Mouse (Mus musculus) thymus, postnatal 36 days (tissue): ENCODE data around the gene Nufip1.
"Not testable (repeated sequence)": the region's sequence is repeated elsewhere in the genome, so short reads cannot be mapped to it uniquely, and the experiment has no call there.

Experiments used
- DNase-seq, 2 experiments: peaks; one replicate each; pipeline ENCODE4 v3.0.0; 2022; ENCODE audit warnings: mixed read lengths in 2 of 2

The Nufip1 gene

GRCm38 (mm10) chr14:76145868-76146267 is 35.2 kb downstream of the Nufip1 start:
- DNase-seq = no peak

- DNase-seq = no peak
These were observed 36.4 kb downstream of the Nufip1 start for GRCm38 (mm10) chr14:76147061-76147460.

- no peak for DNase-seq
These were observed 37.6 kb downstream of the Nufip1 start for GRCm38 (mm10) chr14:76148294-76148693.

- DNase-seq = no peak
These were observed 39.0 kb downstream of the Nufip1 start for GRCm38 (mm10) chr14:76149531-76150179.

DNA sequence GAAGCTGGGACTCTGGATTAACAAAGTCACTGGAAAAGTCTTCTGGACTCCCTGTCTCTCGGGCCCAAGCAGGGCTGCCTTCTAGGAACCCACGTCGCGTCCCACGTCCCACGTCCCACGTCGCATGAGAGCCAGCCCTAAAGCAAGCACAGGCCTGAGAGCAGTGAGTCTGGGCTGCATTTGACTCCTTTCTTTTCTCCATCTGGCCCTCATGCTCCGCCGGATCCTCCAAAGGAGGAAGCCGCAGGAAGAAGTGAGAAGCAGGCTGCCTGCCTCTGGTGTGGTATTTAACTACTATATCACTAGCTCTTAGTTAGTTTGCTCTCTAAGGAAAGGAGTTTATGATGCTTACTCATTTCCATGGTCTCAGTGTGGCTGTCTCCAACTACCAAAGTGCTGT is 39.8 kb downstream of the Nufip1 start:
- no peak for DNase-seq

GRCm38 (mm10) chr14:76151011-76151410 is 40.3 kb downstream of the Nufip1 start:
- no peak for DNase-seq

GRCm38 (mm10) chr14:76151820-76152161 is 41.1 kb downstream of the Nufip1 start:
- no peak for DNase-seq

- peak; percentile 88 to 90 for DNase-seq
These were observed 41.7 kb downstream of the Nufip1 start for GRCm38 (mm10) chr14:76152162-76153002.

GRCm38 (mm10) chr14:76153003-76153675 is 42.4 kb downstream of the Nufip1 start:
- peak; percentile 14 to 33 for DNase-seq

DNA sequence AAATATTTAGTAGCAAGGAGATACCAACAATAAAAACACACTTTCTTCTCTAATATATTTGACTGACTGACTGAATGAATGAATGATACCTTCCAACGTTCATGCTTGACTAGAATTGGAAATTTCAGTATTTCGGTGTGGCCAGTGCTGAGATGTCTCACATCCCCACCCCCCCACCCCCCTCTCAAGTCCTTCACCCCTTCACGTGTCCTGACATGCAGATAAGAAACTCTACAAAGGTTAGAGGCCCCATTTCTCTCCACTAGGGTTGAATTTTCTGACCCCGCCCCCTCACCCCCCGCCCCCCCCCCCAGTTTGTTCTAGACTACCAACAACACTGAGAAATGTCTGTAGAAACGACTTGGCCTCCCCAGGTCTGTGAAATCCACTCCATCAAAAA is 43.1 kb downstream of the Nufip1 start:
- no peak for DNase-seq

DNA sequence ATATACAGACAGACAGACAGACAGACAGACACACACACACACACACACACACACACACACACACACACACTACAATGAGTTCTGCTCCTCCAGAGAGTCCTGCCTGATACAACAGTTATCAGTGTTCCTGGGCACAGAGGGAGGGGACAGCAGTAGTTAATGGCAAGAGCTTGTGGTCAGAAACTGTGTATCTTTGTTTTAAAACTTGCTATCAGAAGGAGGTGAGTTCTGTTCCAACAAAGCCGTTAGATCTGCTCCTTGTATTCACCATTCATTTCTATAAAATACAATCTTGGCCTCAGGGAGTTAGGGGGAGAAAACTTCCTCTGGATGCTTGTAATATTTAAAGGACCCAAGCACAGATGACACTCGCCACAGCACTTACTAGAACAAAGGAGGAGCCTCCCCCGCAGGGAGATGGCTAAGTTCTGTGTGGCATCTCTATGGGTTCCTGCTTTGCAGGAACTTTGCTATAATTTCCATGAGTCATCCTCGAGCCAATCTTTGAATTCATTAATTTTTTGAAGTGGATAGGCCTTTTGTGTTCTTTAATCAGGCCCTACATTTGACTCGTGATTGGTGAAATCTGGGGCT is 47.6 kb downstream of the Nufip1 start:
- no peak for DNase-seq

DNA sequence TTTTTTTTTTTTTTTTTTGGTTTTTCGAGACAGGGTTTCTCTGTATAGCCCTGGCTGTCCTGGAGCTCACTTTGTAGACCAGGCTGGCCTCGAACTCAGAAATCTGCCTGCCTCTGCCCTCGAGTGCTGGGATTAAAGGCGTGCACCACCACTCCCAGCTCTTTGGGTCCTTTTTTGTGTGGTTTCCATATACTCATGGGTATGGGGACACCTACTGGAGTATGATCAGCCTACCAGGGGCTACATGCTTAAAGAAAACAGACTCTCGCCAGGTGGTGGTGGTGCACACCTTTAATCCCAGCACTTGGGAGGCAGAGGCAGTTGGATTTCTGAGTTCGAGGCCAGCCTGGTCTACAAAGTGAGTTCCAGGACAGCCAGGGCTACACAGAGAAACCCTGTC is 49.9 kb downstream of the Nufip1 start:
- not testable (repeated sequence) for DNase-seq

DNA sequence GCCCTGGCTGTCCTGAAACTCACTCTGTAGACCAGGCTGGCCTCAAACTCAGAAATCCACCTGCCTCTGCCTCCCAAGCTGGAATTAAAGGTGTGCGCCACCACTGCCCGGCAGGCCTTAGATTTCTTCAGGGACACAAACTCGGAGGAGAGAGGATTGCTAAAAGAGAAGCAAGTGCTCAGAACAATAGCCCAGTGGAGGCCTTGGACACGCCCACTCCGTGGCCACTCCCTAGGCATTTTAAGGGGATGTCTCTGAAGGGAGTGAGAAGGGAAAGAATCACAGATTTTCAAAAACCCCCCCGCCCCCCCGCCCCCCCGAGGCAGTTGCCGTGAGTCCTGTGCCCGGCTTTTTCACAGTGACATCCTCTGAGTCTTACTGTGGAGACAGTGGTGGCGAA is 53.5 kb downstream of the Nufip1 start:
- DNase-seq = no peak

DNA sequence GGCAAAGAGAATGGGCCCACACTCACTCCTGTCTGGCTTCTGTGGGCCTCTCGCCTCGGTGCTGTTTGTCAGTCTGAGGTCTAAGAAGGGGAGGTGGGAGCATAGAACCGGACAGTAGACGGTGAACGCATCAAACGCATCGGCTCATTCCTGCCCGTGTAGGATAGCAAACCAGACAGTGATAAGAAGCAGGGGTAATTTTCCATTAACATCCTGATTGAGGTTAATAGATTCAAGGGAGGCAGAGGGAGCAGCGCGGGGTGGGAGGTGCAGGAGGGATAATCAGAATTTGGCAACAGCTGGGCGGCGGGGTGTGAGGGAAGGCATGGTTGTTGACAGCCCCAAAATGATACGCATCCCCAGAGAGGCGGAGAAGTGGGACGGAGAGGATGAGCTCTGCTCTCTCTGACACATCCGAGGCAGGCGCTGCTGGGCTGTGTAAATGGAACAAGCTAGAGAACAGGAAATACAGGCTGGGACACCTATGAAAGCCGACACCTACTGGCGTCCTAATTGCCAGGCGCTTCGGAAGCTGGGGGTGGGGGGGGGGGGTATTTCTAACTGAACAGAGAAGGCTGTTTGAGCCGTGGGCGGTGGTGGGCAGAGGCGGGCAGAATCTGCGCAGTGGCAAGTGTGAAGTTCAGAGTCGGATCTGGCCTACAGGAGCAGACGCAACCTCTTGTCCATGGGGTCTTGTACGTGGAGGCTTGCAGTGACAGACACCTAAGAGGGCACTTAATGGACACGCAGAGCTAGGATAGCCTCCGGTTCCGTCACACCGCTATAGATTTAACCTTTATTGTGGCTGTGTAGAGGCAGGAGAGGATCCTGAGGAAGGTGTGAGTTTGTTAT is 54.4 kb downstream of the Nufip1 start:
- DNase-seq = no peak

DNA sequence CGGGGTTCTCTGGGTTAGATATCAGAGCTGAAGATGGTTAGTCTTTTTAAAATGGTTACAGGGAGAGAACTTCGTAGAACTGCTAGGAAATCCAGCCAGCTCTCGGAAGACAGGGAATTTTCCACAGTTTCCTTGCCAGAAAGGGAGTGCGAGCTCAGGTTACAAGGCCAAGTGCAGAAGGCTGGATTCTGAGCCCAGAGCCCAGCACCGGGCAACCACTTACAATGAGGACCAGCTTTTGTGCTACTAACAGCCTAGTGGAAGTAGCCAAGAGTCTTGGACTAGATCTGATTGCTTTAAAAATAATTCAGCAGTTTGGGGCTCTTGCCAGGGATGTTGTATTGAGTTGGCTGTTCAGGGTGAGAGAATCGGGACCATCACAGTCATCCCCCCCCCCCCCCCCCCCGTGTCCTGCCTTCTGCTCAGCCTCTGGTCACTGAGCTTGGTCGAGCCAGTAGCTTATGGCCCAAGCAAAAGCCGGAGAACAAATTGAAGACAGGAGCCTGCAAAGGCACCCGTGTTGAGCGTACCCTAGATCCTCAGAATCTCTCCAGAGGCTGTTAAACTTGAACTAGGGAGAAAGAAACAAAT is 59.3 kb downstream of the Nufip1 start:
- no peak for DNase-seq

DNA sequence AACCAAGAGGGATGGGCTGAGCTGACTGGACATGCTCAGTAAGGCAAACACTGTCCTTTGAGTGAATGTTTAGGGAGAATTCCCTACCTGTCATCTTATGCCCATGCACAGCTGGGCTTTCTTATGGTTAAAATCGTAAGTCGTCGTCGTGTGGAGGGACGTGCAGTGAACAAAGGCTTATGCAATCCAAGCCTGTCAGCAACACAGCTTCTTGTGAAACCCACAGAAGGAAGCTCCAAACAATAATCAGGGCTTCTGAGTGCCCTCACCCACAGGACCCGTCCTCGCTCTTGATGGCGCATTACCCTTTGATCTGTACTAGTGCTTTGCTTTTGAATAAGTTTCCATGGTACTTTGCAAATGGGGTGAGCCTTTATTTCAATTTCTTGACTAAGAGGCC is 60.6 kb downstream of the Nufip1 start:
- no peak for DNase-seq

- DNase-seq = no peak
These were observed 63.6 kb downstream of the Nufip1 start for GRCm38 (mm10) chr14:76174328-76174727.

DNA sequence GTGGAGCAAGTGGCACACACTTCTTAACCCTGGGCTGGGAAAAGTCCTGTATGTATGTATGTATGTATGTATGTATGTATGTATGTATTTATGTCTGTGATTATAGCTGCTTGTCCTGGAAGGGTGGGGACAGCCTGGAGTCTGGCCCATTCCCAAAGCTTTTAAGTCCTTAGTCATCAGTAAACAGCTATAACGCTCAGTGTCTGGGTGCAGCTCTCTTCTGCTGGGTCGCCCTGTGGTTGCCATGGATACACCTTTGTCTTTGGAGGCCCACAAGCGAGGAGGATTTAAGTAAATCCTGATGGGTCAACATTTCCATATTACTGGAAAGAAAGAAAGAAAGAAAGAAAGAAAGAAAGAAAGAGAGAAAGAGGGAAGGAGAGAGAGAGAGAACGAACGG is 65.1 kb downstream of the Nufip1 start:
- DNase-seq = no peak

DNA sequence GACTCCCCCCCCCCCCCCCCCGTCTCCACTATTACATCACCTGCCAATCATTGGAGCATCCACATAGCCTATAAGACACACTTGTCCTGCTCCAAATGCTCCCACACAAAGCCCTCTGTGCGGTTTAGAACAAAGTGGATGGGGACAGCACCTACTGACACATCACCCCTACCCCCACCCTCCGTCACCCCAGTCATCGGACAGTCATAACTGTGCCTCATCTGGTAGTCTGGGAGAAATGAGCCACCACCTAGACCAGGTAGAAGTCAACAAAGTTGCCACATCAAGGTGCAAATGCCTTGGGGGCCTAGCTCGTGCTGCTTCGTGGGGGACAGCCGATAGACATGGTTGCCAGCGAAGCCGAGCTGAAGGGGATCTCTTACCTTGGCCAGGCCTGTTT is 66.5 kb downstream of the Nufip1 start:
- DNase-seq = no peak

DNA sequence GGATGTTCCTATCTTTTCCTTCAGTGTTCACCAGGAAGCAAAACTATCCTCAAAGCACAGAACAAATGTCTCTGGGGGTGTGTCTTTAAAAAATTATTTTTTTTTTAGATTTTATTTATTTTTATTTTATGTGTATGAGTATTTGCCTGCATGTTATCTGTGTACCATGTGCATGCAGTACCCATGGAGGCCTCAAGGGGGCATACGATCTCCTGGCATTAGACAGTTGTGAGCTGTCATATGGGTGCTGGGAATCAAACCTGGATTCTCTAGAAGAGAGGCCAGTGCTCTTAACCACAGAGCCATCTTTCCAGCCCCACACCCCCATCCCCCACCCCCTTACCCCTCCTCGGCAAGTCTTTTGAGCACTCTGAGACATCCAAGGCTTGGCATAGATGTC is 67.8 kb downstream of the Nufip1 start:
- peak in 1 of 2 experiments; percentile 26 for DNase-seq

- no peak for DNase-seq
These were observed 68.7 kb downstream of the Nufip1 start for GRCm38 (mm10) chr14:76179343-76179742.

GRCm38 (mm10) chr14:76185358-76185757 is 74.7 kb downstream of the Nufip1 start:
- no peak for DNase-seq
